Mouse (Mus musculus) hindbrain, embryonic 13.5 days (tissue): ENCODE data around the gene Plcb2. TPM values are rescaled to one million over a fixed set of nuclear protein-coding genes. Genes with fewer than 3 reads are reported as not detected.

Source experiments
- ATAC-seq: fragments of 200-750 bp; cut with Nextera tagmentation; 2 replicates; pipeline ENCODE4 v1.8.0; 2017; ENCODE audit warnings: moderate TSS enrichment; ENCODE audit not compliant: low FRiP score
- H3K27ac ChIP-seq: fragments of 300-500 bp; sonication (generic); 2 replicates; pipeline ENCODE4 v1.5.1; 2015; ENCODE audit warnings: inconsistent platforms, mild to moderate bottlenecking, moderate library complexity
- H3K27me3 ChIP-seq: fragments of 300-500 bp; sonication (generic); 2 replicates; pipeline ENCODE4 v1.6.1; 2015; ENCODE audit warnings: mild to moderate bottlenecking, inconsistent platforms
- H3K36me3 ChIP-seq: fragments of 300-500 bp; sonication (generic); 2 replicates; pipeline ENCODE4 v1.6.1; 2015; ENCODE audit warnings: mild to moderate bottlenecking, inconsistent platforms
- H3K4me1 ChIP-seq: fragments of 300-500 bp; sonication (generic); replicated peaks from 2 replicates; pipeline ENCODE4 v1.6.1; 2015; ENCODE audit warnings: inconsistent platforms
- H3K4me2 ChIP-seq: fragments of 300-500 bp; sonication (generic); 2 replicates; pipeline ENCODE4 v1.6.1; 2015; ENCODE audit warnings: inconsistent platforms, mild to moderate bottlenecking, moderate library complexity
- H3K4me3 ChIP-seq: fragments of 300-500 bp; sonication (generic); 2 replicates; pipeline ENCODE4 v1.5.1; 2015; ENCODE audit warnings: mild to moderate bottlenecking, inconsistent platforms
- H3K9ac ChIP-seq: fragments of 300-500 bp; sonication (generic); 2 replicates; pipeline ENCODE4 v1.6.1; 2015; ENCODE audit warnings: mild to moderate bottlenecking, inconsistent platforms
- H3K9me3 ChIP-seq: fragments of 300-500 bp; sonication (generic); 2 replicates; pipeline ENCODE4 v1.6.1; 2016; ENCODE audit warnings: inconsistent platforms
- WGBS: fragments of 180-500 bp; shearing (Covaris S2); methylation state at CpG from one replicate; pipeline ENCODE4 v1.1.7; 2015; 5-methylcytosine and 5-hydroxymethylcytosine counted together
- polyA plus RNA-seq: library from polyadenylated mRNA; unstranded; fragments of >200 nt; fragmentation: Nextera tagmentation; extraction: Ambion mirVana; gene quantifications from 2 replicates; pipeline ENCODE4 v1.2.1, GENCODE M21; 2015

Plcb2 gene
- polyA plus RNA-seq, 1 experiment from 2014 or later: 0.64 TPM

GRCm38 (mm10) chr2:118729194-118729593 is 956 bp upstream of the Plcb2 start:
- H3K27me3 ChIP-seq: peaks cover 58% of the 10 kb centered on the region
- H3K36me3 ChIP-seq: no peaks in the 10 kb centered on the region
- H3K9me3 ChIP-seq: no peaks in the 10 kb centered on the region
- no peak overlapping the region for H3K9ac ChIP-seq
- H3K4me2 ChIP-seq: no peak overlapping the region
- no peak overlapping the region for H3K27ac ChIP-seq
- 51% methylated on average over 4 of the region's 4 CpGs for WGBS
- H3K4me1 ChIP-seq: peaks cover 12% of the 10 kb centered on the region
- ATAC-seq: no peak
- no peak overlapping the region for H3K4me3 ChIP-seq

DNA sequence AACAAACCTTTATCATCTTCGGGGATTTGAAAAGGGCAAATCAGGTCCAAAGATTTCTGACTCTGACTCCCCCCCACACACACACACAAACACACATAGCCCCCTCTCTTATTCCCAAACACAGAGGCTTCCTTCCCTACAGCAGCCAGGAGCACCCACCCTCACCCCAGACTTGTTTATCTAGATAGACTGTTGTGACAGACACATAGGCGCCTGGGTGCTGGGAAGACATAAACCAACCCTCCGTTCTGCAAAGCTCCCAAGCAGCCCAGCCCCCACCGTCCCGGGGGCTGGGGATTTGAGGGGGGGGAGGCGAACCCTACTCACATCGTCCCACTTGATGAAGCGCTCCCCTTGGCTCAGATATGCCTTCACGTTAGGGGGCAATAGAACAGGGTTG is 327 bp downstream of the Plcb2 start:
- no peak overlapping the region for H3K9ac ChIP-seq
- no peak overlapping the region for H3K4me2 ChIP-seq
- ATAC-seq: no peak
- H3K36me3 ChIP-seq: no peaks in the 10 kb centered on the region
- H3K9me3 ChIP-seq: no peaks in the 10 kb centered on the region
- no peak overlapping the region for H3K27ac ChIP-seq
- H3K4me1 ChIP-seq: peaks cover 12% of the 10 kb centered on the region
- no peak overlapping the region for H3K4me3 ChIP-seq
- peaks cover 58% of the 10 kb centered on the region for H3K27me3 ChIP-seq
- WGBS: 30% methylated on average over 9 of the region's 9 CpGs

DNA sequence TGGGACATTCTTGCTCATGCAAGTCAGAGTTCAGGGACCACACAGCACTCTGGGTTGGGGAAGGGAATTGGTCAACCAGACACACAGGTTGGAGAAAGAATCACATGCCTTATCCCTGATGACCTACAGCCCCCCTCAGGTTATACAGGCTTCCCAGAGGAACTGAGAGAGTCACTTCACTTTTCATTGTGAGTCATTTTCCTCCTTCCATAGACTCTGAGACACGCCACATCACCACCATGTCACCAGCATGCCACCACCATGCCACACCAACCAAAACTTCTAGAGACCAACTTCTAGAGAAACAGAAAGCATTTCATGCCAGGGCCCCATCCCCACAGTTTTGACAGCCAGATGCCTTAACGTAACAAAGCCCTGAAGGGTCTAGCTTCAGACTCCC is 1.4 kb downstream of the Plcb2 start:
- no peak overlapping the region for H3K4me2 ChIP-seq
- ATAC-seq: no peak
- no peak overlapping the region for H3K9ac ChIP-seq
- H3K9me3 ChIP-seq: no peaks in the 10 kb centered on the region
- peaks cover 52% of the 10 kb centered on the region for H3K27me3 ChIP-seq
- 91% methylated on average over 2 of the region's 2 CpGs for WGBS
- H3K27ac ChIP-seq: no peak overlapping the region
- H3K4me3 ChIP-seq: no peak overlapping the region
- H3K36me3 ChIP-seq: no peaks in the 10 kb centered on the region
- peaks cover 12% of the 10 kb centered on the region for H3K4me1 ChIP-seq

GRCm38 (mm10) chr2:118725511-118725910 is 2.7 kb downstream of the Plcb2 start:
- Histone ChIP-seq H3K4me2 (no peak overlapping the region), H3K4me3 (no peak overlapping the region), H3K4me1 (peaks cover 12% of the 10 kb centered on the region), H3K36me3 (no peaks in the 10 kb centered on the region), H3K9me3 (no peaks in the 10 kb centered on the region), H3K9ac (no peak overlapping the region), H3K27ac (no peak overlapping the region), H3K27me3 (peaks cover 43% of the 10 kb centered on the region)
- ATAC-seq: no peak
- 79% methylated on average over 4 of the region's 4 CpGs for WGBS

DNA sequence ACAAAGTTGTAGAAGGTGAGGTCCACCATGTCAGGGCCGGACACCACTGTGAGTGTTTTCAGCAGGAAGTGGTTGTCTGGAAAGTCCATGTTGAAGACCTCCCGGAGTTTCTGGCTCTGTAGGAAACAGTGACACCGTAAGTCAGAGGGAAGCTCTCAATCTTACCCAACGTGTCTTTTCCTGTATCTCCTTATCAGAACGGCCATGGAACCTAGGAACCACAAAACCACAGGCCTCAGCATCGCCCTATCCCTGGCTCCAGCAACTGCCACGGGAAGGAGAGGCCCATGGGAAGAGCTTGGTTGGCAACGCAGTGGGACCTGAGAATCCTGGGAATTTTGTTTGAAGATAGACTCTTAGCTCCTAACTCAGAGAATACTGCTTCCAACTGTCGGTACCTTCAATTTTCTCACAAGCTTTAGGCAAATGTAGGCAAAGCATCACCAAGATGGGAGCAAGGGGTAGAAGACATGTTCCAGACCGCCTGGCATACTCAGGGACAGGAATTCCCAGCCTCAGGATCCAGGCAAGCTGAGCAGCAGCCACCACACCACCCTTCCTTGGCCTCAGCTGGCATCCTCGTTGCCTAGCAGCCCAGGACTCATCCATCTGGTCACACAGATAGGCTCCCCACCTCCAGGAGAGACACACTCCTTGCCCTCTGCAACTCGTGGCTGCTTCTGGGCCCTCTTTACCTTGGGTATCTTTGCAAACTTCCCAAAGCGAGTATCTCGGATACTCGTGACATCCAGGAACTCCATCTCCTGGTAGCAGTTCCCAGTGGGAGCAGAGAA is 4.3 kb downstream of the Plcb2 start:
- peaks cover 9% of the 10 kb centered on the region for H3K4me1 ChIP-seq
- no peak for ATAC-seq
- WGBS: 85% methylated on average over 15 of the region's 15 CpGs

GRCm38 (mm10) chr2:118716677-118717076 is 11.6 kb downstream of the Plcb2 start:
- WGBS: 88% methylated on average over 5 of the region's 5 CpGs
- Histone ChIP-seq H3K4me2 (no peak overlapping the region), H3K9me3 (no peaks in the 10 kb centered on the region), H3K4me3 (no peak overlapping the region), H3K27me3 (peaks cover 56% of the 10 kb centered on the region), H3K36me3 (no peaks in the 10 kb centered on the region), H3K9ac (no peak overlapping the region), H3K27ac (no peak overlapping the region), H3K4me1 (peaks cover 17% of the 10 kb centered on the region)
- no peak for ATAC-seq

More for the DNA sequence above, 4.3 kb downstream of the Plcb2 start:
- H3K4me2 ChIP-seq: no peak overlapping the region
- H3K36me3 ChIP-seq: no peaks in the 10 kb centered on the region
- no peak overlapping the region for H3K9ac ChIP-seq
- no peak overlapping the region for H3K4me3 ChIP-seq
- no peaks in the 10 kb centered on the region for H3K9me3 ChIP-seq
- H3K27me3 ChIP-seq: peaks cover 39% of the 10 kb centered on the region
- no peak overlapping the region for H3K27ac ChIP-seq

GRCm38 (mm10) chr2:118714230-118714629 is 14.0 kb downstream of the Plcb2 start:
- WGBS: 18% methylated on average over 4 of the region's 4 CpGs
- H3K4me2 ChIP-seq: no peak overlapping the region
- H3K27me3 ChIP-seq: peaks cover 75% of the 10 kb centered on the region
- H3K9me3 ChIP-seq: no peaks in the 10 kb centered on the region
- H3K9ac ChIP-seq: no peak overlapping the region
- no peak overlapping the region for H3K27ac ChIP-seq
- no peak for ATAC-seq
- H3K4me1 ChIP-seq: peaks cover 30% of the 10 kb centered on the region
- no peak overlapping the region for H3K4me3 ChIP-seq
- H3K36me3 ChIP-seq: no peaks in the 10 kb centered on the region

GRCm38 (mm10) chr2:118713631-118714030 is 14.6 kb downstream of the Plcb2 start:
- no peak overlapping the region for H3K27ac ChIP-seq
- peaks cover 30% of the 10 kb centered on the region for H3K4me1 ChIP-seq
- no peak for ATAC-seq
- H3K4me2 ChIP-seq: no peak overlapping the region
- H3K9ac ChIP-seq: no peak overlapping the region
- no peak overlapping the region for H3K4me3 ChIP-seq
- H3K9me3 ChIP-seq: no peaks in the 10 kb centered on the region
- H3K27me3 ChIP-seq: peaks cover 76% of the 10 kb centered on the region
- 91% methylated on average over 6 of the region's 6 CpGs for WGBS
- H3K36me3 ChIP-seq: no peaks in the 10 kb centered on the region

GRCm38 (mm10) chr2:118711038-118711494 is 17.2 kb downstream of the Plcb2 start:
- peak; percentile 75 for ATAC-seq
- H3K27me3 ChIP-seq: peaks cover 85% of the 10 kb centered on the region
- H3K9ac ChIP-seq: peak overlapping the region; percentile 75
- H3K4me2 ChIP-seq: peak overlapping the region; percentile 92
- peaks cover 37% of the 10 kb centered on the region for H3K4me1 ChIP-seq
- H3K9me3 ChIP-seq: no peaks in the 10 kb centered on the region
- WGBS: 1% methylated on average over 36 of the region's 36 CpGs
- H3K4me3 ChIP-seq: peak overlapping the region; percentile 46
- no peak overlapping the region for H3K27ac ChIP-seq
- no peaks in the 10 kb centered on the region for H3K36me3 ChIP-seq

DNA sequence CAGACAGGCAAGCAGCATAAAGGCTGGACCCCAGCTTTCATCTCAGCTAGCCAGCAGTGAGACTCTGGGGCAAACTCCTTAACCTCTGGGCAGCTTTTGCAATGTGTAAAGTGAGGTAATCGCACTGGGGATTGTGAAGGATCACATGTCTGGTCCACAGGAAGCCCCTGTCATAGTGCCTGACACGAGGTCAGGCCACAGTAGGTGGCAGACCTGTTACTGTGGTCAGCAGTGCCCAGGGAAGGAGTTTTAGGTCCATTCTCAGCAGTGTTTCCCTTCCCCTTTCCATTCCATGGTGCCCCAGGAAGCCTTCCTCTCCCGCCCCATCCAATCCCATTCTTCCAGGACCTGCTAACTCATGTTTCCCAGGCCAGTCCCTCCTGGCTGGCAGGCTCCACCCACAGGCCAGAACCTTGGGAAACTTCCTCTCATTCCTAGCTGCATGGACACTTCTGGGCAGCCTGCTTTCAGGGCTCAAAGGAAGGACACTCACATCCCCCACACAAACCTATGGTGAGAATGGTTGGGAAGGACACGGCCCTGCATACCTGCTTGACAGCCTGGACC is 18.5 kb downstream of the Plcb2 start:
- Histone ChIP-seq H3K4me3 (no peak overlapping the region), H3K4me2 (no peak overlapping the region), H3K27ac (no peak overlapping the region), H3K36me3 (no peaks in the 10 kb centered on the region), H3K9me3 (no peaks in the 10 kb centered on the region), H3K4me1 (peaks cover 32% of the 10 kb centered on the region), H3K27me3 (peaks cover 90% of the 10 kb centered on the region), H3K9ac (no peak overlapping the region)
- 36% methylated on average over 4 of the region's 4 CpGs for WGBS
- ATAC-seq: no peak

- no peak overlapping the region for H3K4me3 ChIP-seq
- no peak overlapping the region for H3K9ac ChIP-seq
- H3K27ac ChIP-seq: no peak overlapping the region
- 92% methylated on average over 4 of the region's 4 CpGs for WGBS
- ATAC-seq: no peak
- peaks cover 35% of the 10 kb centered on the region for H3K4me1 ChIP-seq
- H3K9me3 ChIP-seq: no peaks in the 10 kb centered on the region
- no peak overlapping the region for H3K4me2 ChIP-seq
- no peaks in the 10 kb centered on the region for H3K36me3 ChIP-seq
- peaks cover 100% of the 10 kb centered on the region for H3K27me3 ChIP-seq
Observed at GRCm38 (mm10) chr2:118708472-118708871, 19.8 kb downstream of the Plcb2 start.

GRCm38 (mm10) chr2:118706436-118706835 is 21.8 kb downstream of the Plcb2 start:
- H3K4me2 ChIP-seq: no peak overlapping the region
- H3K4me1 ChIP-seq: peaks cover 46% of the 10 kb centered on the region
- no peak overlapping the region for H3K9ac ChIP-seq
- H3K4me3 ChIP-seq: no peak overlapping the region
- no peaks in the 10 kb centered on the region for H3K36me3 ChIP-seq
- no peaks in the 10 kb centered on the region for H3K9me3 ChIP-seq
- ATAC-seq: no peak
- WGBS: 11% methylated on average over 6 of the region's 6 CpGs
- peaks cover 100% of the 10 kb centered on the region for H3K27me3 ChIP-seq
- H3K27ac ChIP-seq: no peak overlapping the region
